Mouse (Mus musculus): ENCODE results near the gene Atp6v1b1. TPM values are rescaled to one million over a fixed set of nuclear protein-coding genes. Genes with fewer than 3 reads are reported as not detected.
"Not testable (repeated sequence)": the region's sequence is repeated elsewhere in the genome, so short reads cannot be mapped to it uniquely, and the experiment has no call there.

Gene Atp6v1b1
- polyA plus RNA-seq, 1 experiment, result not detected

DNA sequence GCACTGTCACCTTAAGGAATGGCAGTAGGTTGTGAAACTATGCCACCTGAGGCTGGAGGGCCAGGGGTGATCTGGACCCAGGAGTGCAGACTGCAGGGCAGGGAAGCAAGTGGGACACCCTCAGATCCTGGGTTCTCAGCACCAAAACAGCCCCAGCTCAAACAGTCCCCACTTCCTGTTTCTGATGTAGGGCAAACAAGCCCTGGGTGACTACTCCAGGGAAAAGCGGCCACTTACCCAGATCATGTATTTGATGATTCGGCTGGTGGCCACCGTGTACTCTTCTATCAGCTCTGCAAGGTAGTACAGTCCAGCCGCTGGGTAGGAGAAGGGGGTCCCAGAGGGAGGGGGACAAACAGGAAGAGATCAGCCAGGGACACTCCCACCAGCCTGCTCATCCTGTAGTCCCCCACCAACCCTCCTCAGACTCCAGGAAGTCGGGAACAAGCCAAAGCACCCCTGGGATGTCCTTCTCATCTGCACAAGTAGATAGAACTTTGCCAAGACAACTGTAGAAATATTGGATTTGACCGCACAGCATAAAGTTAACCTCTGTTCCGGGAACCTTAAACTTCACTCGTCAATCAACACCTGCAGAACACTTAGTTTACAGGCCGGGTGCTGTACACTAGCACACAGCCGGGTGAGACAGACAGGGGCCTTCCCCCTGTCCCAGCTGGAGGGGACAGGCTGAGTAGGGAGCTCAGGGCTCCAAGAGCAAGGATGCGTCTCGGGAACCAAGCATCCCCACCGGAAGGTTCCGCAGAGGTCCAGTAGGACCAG lies 32.2 kb downstream of the Atp6v1b1 start:
- H3K27ac ChIP-seq (ENCODE audit: control insufficient read depth, insufficient read depth, low read depth, low read length, poor library complexity), result peak overlapping the region; percentile 79
- H3K4me3 ChIP-seq (replicated peaks; ENCODE audit: control insufficient read depth, low read depth, low read length), result peak overlapping the region; percentile 86
- H3K4me1 ChIP-seq (ENCODE audit: control insufficient read depth, insufficient read depth, low read length), result no peaks in the 10 kb centered on the region; the same call in 1 of the 2 replicates
- WGBS, result under 1% methylated on average over 14 of the region's 14 CpGs
- TF ChIP-seq POLR2A (IDR thresholded peaks at IDR 0.05; ENCODE audit: borderline replicate concordance, control insufficient read depth, low read depth, low read length) (no peak), CTCF (IDR thresholded peaks at IDR 0.05; ENCODE audit: control insufficient read depth, insufficient read depth, low read length) (no peak)

- TF ChIP-seq CTCF (IDR thresholded peaks at IDR 0.05; ENCODE audit: control insufficient read depth, insufficient read depth, low read length) (peak; percentile 88), POLR2A (IDR thresholded peaks at IDR 0.05; ENCODE audit: borderline replicate concordance, control insufficient read depth, low read depth, low read length) (peak; percentile 65; the same call in 1 of the 2 replicates)
- peak within 1 kb of the TSS; percentile 79 for H3K27ac ChIP-seq (ENCODE audit: control insufficient read depth, insufficient read depth, low read depth, low read length, poor library complexity)
- H3K4me3 ChIP-seq (replicated peaks; ENCODE audit: control insufficient read depth, low read depth, low read length), result peak within 1 kb of the TSS; percentile 86
- no peaks in the 10 kb centered on the region; the same call in 1 of the 2 replicates for H3K4me1 ChIP-seq (ENCODE audit: control insufficient read depth, insufficient read depth, low read length)
- under 1% methylated on average over 30 of the region's 45 CpGs for WGBS
Measured at GRCm38 (mm10) chr6:83775638-83776293, 33.0 kb downstream of the Atp6v1b1 start, which contains the start of gene Tex261. Tex261 (minus strand) TSS chr6:83775813.

- WGBS, result 81% methylated on average over 7 of the region's 7 CpGs
- Histone ChIP-seq H3K4me3 (replicated peaks; ENCODE audit: control insufficient read depth, low read depth, low read length) (no peak overlapping the region), H3K4me1 (ENCODE audit: control insufficient read depth, insufficient read depth, low read length) (no peaks in the 10 kb centered on the region; the same call in 1 of the 2 replicates), H3K27ac (ENCODE audit: control insufficient read depth, insufficient read depth, low read depth, low read length, poor library complexity) (no peak overlapping the region)
- TF ChIP-seq CTCF (IDR thresholded peaks at IDR 0.05; ENCODE audit: control insufficient read depth, insufficient read depth, low read length) (no peak), POLR2A (IDR thresholded peaks at IDR 0.05; ENCODE audit: borderline replicate concordance, control insufficient read depth, low read depth, low read length) (no peak)
Measured at GRCm38 (mm10) chr6:83778306-83778705, 35.5 kb downstream of the Atp6v1b1 start.

DNA sequence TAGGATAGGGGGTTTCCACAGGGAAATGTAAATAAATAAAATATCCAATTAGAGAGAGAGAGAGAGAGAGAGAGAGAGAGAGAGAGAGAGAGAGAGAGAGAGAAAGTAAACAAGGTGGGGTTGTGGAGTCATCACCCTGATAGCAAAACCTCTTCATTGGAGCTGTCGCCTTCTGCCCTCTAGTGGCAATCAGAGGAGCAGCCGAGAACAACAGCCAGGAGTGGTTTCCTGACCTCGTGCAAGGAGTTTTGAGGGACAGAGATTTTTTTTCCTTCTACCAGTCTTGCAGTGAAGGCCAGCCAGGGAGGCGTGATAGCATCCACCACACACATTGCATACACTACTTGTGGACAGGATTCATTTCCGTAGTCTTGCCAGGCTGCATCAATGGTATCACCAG lies 36.2 kb downstream of the Atp6v1b1 start:
- Histone ChIP-seq H3K4me3 (replicated peaks; ENCODE audit: control insufficient read depth, low read depth, low read length) (no peak overlapping the region), H3K4me1 (ENCODE audit: control insufficient read depth, insufficient read depth, low read length) (no peaks in the 10 kb centered on the region; the same call in 1 of the 2 replicates), H3K27ac (ENCODE audit: control insufficient read depth, insufficient read depth, low read depth, low read length, poor library complexity) (no peak overlapping the region)
- 10% methylated on average over 5 of the region's 5 CpGs for WGBS
- TF ChIP-seq CTCF (IDR thresholded peaks at IDR 0.05; ENCODE audit: control insufficient read depth, insufficient read depth, low read length) (peak; percentile 77), POLR2A (IDR thresholded peaks at IDR 0.05; ENCODE audit: borderline replicate concordance, control insufficient read depth, low read depth, low read length) (no peak)

GRCm38 (mm10) chr6:83786426-83786825 lies 43.6 kb downstream of the Atp6v1b1 start:
- 77% methylated on average over 3 of the region's 3 CpGs for WGBS
- no peak overlapping the region for H3K4me3 ChIP-seq (replicated peaks; ENCODE audit: control insufficient read depth, low read depth, low read length)
- H3K4me1 ChIP-seq (ENCODE audit: control insufficient read depth, insufficient read depth, low read length), result no peaks in the 10 kb centered on the region; the same call in 1 of the 2 replicates
- H3K27ac ChIP-seq (ENCODE audit: control insufficient read depth, insufficient read depth, low read depth, low read length, poor library complexity), result no peak overlapping the region
- TF ChIP-seq CTCF (IDR thresholded peaks at IDR 0.05; ENCODE audit: control insufficient read depth, insufficient read depth, low read length) (no peak), POLR2A (IDR thresholded peaks at IDR 0.05; ENCODE audit: borderline replicate concordance, control insufficient read depth, low read depth, low read length) (no peak)

- Histone ChIP-seq H3K27ac (ENCODE audit: control insufficient read depth, insufficient read depth, low read depth, low read length, poor library complexity) (no peak overlapping the region), H3K4me3 (replicated peaks; ENCODE audit: control insufficient read depth, low read depth, low read length) (no peak overlapping the region), H3K4me1 (ENCODE audit: control insufficient read depth, insufficient read depth, low read length) (no peaks in the 10 kb centered on the region; the same call in 1 of the 2 replicates)
- 85% methylated on average over 7 of the region's 7 CpGs for WGBS
- TF ChIP-seq POLR2A (IDR thresholded peaks at IDR 0.05; ENCODE audit: borderline replicate concordance, control insufficient read depth, low read depth, low read length), result no peak
- TF ChIP-seq CTCF (IDR thresholded peaks at IDR 0.05; ENCODE audit: control insufficient read depth, insufficient read depth, low read length), result no peak
Measured at GRCm38 (mm10) chr6:83788554-83788953, 45.8 kb downstream of the Atp6v1b1 start.

GRCm38 (mm10) chr6:83790533-83790932 lies 47.7 kb downstream of the Atp6v1b1 start:
- H3K27ac ChIP-seq (ENCODE audit: control insufficient read depth, insufficient read depth, low read depth, low read length, poor library complexity); H3K4me3 ChIP-seq (replicated peaks; ENCODE audit: control insufficient read depth, low read depth, low read length); H3K4me1 ChIP-seq (ENCODE audit: control insufficient read depth, insufficient read depth, low read length): not testable (repeated sequence)
- 79% methylated on average over 5 of the region's 5 CpGs for WGBS

DNA sequence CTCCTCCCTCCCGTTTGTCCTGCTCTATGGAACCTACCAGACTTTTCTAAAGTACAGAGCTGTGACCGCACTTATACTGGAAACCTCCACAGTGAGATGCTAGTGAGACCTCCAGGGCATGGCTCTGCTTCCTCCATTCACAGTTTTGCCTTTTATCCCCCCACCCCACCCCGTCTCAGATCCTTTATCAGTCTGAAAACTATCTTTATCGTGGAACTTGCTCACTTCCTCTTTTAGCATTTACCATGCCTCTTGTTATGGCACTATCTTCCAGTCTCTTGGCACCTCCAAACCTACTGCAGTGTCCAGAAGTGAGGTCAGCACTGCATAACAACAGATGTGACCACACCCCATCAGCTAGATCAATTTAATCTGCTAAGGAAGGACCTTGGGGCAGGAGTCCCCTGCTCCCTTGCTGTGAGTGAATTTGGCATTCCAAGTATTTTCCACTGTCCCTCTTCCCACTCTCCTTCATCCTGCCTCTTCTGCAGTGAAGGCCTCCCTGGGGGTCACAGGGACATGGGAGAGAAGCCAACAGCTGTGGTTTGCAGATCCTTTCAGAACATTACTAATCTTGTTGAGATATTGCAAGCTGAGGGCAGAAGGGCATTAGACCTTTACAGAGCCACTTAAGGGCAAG lies 48.6 kb downstream of the Atp6v1b1 start:
- 12% methylated on average over 4 of the region's 4 CpGs for WGBS
- TF ChIP-seq CTCF (IDR thresholded peaks at IDR 0.05; ENCODE audit: control insufficient read depth, insufficient read depth, low read length) (no peak), POLR2A (IDR thresholded peaks at IDR 0.05; ENCODE audit: borderline replicate concordance, control insufficient read depth, low read depth, low read length) (no peak)
- H3K4me1 ChIP-seq (ENCODE audit: control insufficient read depth, insufficient read depth, low read length), result no peaks in the 10 kb centered on the region; the same call in 1 of the 2 replicates
- H3K4me3 ChIP-seq (replicated peaks; ENCODE audit: control insufficient read depth, low read depth, low read length), result no peak overlapping the region
- H3K27ac ChIP-seq (ENCODE audit: control insufficient read depth, insufficient read depth, low read depth, low read length, poor library complexity), result no peak overlapping the region

All from bone marrow, adult 2 months (tissue).